Mouse (Mus musculus) right cerebral cortex, adult 18-20 months (tissue): ENCODE measurements around the gene Tor1aip2.

ENCODE experiments used
- DNase-seq: peaks from one replicate; pipeline ENCODE4 v3.0.0; 2022; ENCODE audit warnings: mixed read lengths

Tor1aip2 gene

DNA sequence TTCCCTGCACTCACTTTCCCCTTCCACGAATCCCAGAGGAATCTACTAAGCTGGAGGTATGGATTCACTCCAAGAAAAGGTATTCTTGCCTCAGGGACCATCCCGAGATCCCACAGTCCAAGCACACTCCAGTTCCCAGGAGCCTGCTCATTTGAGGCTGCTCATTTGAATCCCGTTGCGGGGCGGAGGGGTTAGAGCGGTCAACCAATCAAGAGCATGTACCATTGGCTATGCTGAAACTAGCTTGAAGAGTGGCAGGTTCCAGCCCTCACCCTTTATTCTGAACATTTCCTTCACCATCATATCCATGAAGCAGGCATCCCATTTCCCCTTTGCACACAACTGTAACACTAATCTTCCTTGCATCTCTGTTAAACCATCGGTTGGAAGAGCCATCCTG is 76.9 kb downstream of the Tor1aip2 start:
- DNase-seq, result no peak

DNA sequence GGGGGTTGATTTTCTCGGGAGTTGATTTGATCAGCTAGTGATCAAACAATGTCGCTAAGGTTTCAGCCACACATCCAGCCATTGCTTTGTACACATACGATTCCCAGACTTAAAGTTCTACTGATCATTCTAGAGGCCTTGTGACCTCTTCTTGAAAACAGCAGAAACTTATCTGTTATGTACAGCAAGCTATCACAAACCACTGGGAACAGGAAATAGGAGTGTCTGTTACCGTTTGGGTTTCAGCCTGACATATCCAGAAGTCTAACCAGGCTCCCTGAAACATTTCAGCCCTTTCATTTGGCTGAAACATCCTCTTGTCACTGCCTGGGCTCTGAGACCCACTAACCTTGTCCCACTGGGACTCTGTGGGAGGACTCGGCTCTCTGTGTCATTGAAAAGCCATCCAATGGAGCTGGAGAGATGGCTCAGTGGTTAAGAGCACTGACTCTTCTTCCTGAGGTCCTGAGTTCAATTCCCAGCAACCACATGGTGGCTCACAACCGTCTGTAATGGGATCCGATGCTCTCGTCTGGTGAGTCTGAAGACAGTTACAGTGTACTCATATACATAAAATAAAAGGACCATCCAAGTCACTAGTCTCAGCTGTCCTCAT is 78.8 kb downstream of the Tor1aip2 start:
- DNase-seq, result no peak

DNA sequence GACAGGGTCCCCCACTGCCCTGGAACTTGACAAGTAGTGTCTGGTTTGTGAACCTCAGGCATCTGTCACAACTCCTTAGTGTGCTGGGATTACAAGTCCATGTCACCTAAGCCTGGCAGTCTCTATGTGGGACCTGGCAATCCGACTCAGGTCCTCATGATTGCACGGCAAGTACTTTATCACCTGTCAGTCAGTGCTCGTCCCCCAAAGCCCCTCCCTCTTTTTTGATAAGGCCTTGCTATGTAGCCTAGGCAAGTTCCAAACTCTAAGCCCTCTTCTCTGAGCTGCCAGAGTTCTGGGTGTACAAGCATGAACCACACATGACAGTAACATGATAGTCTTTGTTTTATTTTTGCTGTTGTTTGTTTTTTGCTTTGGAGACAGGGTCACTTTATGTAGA is 81.6 kb downstream of the Tor1aip2 start:
- no peak for DNase-seq
